Mouse (Mus musculus) lung, postnatal 14 days (tissue): ENCODE results near the gene Chchd4.

Experiments
- DNase-seq: peaks from one replicate; pipeline ENCODE4 v3.0.0; 2021

The Chchd4 gene

GRCm38 (mm10) chr6:91472868-91473804 is at the start of gene Chchd4, which contains the start of gene Tmem43:
Gene Chchd4, minus strand, starts transcription at chr6:91473546.
Gene Tmem43, plus strand, starts transcription at chr6:91473703.
- peak; percentile 98 for DNase-seq

GRCm38 (mm10) chr6:91522816-91523215 is 49.5 kb upstream of the Chchd4 start:
- no peak for DNase-seq

DNA sequence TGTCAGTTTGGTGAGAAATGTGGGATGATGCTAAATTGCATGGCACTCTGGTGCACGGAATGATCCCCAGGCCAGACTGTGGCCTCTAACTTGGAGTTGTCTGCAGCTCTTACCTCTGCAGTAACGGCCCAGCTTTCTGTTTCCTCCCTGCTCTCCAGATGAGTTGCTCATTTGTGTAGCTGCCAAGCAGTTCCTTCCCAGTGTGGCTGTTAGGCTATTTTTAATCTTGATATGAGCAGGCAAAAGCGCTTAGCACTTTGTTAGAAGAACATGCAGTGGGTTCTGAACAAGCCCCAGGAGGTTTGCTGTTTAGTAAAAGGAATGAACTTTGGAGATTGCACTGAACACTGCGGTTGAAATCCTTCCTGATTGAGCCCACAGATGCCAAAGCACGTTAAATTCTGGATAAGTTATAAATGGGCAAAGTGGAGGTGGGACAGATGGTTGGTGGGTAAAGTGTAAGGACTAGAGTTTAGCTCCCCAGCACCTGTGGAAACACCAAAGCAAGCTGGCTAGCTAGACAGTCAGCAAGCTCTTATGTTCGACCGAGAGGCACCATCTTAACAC is 45.2 kb upstream of the Chchd4 start:
- no peak for DNase-seq

- DNase-seq, result peak; percentile 98
These were observed 42.5 kb upstream of the Chchd4 start, which contains the start of the genes Xpc and Lsm3 for GRCm38 (mm10) chr6:91515545-91516449. Gene Xpc, minus strand, starts transcription at chr6:91515888. Gene Lsm3, plus strand, starts transcription at chr6:91515928.

DNA sequence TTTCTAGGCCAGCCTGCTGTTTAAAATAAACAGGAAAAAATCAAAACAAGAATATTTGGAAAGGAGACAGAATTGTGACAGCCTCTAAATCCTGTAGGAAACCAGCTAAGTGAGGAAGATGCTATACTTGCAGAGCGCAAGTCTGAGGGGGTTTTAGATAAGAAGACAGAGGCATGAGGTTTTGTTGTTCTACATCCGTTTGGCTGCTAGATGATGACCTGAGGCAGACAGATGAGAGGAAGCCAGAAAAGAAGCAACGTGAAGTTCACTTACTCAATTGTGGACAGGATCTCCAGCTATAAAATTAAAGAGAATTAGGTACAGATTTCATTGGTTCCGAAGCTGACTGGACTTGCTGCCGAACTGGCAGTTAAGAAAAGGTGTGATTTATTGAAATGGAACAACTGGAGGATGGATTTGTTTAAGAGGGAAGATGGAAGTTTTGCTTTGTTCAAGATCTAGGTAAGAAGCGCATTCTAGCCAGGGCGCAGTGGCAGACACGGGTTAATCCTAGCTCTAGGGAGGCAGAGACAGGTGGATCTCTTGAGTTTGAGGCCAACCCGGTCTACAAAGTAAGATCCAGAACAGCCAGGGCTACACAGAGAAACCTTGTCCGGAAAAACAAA is 41.5 kb upstream of the Chchd4 start:
- no peak for DNase-seq

DNA sequence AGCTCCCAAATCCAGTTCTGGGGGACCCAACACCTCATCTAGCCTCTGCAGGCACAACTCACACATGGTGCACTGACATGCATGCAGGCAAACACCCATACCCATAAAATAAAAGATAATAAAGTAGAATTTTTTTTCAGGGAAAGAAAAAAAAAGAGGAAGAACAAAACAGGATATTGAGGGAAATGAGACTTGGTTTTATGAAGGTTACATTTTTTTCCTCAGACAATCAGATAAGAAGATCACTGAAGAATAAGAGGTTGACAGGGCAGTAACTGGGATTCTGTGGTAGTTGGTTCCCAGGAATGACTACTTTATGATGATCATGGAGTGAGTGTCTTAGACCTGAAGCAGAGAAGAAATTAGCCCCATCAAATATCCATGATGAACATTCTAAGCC is 40.8 kb upstream of the Chchd4 start:
- no peak for DNase-seq

GRCm38 (mm10) chr6:91510211-91510610 is 36.9 kb upstream of the Chchd4 start:
- DNase-seq, result no peak

- DNase-seq, result peak; percentile 87
These were observed 36.0 kb upstream of the Chchd4 start for GRCm38 (mm10) chr6:91509326-91509725.

DNA sequence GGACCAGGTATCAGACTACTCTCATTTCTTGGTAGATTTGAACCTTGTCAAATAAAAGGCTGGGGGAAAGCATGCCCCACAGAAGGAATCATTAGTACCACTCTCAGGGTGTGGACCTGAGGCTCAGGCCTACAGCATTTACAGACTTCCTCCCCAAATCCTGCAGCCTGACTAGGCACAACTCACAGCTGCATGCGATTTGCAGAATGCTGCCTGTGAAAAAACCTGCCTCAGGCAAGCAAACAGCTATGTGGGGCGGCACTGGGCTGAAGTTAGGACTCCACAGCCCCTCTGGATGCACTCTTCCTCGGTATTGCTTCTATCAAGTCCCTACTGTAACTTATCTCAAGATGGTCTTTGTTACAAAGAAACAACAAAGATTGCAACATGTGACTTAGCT is 34.7 kb upstream of the Chchd4 start:
- no peak for DNase-seq

DNA sequence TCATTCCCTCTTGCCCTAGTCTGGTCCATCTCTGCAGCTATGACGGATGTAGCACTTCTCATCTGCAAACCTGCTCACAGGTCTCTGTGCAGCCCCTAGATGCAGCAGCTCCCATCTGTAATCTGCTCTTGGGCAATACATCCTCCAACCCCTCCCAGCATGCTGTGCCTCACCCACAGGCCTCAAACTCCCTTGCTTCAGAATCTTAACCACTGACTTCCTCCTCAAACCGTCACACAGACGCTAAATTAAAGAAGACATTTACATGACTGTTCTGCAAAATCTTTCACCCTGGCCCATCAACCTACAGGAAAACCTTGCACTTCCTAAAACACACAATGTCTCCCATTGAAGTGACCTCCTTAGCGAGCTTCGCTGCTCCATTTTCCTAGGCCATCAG is 32.7 kb upstream of the Chchd4 start:
- DNase-seq, result no peak

DNA sequence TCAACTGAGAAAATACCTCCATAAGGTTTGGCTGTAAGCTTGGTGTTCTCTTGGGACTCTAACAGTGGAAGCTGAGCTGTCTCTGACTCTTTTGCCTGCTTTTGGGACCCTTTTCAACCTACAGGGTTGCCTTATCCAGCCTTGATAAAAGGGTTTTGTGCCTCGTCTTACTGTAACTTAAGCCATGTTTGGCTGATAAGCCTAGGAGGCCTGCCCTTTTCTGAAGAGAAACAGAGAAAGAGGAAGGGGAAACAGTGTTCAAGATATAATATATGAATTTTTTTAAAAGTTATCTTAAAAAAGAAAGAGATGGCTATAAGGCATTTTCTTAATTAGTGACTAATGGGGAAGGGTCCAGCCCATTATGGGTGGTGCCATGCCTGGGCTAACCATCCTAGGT is 30.0 kb upstream of the Chchd4 start:
- DNase-seq, result no peak

GRCm38 (mm10) chr6:91494526-91494925 is 21.2 kb upstream of the Chchd4 start:
- DNase-seq, result no peak

- DNase-seq, result no peak
These were observed 19.7 kb upstream of the Chchd4 start for GRCm38 (mm10) chr6:91493053-91493452.

DNA sequence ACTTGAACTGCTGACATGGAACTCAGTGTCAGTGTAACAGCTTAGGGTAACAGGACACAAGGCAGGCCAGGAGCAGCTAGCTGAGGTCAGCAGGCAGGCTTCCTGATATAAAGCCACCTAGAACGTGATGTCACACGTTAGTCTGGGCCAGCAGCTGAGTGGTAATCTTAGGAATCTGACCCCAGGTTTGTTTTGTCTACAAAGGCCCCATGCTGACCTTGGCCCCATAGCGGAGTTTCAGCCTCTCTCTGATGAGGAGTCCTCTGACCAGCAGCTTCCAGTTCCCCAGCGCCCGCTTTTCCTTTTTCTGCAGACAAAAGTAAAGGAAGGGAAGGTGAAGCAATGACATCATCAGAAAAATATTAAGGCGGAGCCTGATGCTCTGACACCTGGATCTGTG is 17.7 kb upstream of the Chchd4 start:
- DNase-seq, result no peak

GRCm38 (mm10) chr6:91489872-91490271 is 16.5 kb upstream of the Chchd4 start:
- no peak for DNase-seq

GRCm38 (mm10) chr6:91488496-91489212 is 15.3 kb upstream of the Chchd4 start:
- DNase-seq, result peak; percentile 51

DNA sequence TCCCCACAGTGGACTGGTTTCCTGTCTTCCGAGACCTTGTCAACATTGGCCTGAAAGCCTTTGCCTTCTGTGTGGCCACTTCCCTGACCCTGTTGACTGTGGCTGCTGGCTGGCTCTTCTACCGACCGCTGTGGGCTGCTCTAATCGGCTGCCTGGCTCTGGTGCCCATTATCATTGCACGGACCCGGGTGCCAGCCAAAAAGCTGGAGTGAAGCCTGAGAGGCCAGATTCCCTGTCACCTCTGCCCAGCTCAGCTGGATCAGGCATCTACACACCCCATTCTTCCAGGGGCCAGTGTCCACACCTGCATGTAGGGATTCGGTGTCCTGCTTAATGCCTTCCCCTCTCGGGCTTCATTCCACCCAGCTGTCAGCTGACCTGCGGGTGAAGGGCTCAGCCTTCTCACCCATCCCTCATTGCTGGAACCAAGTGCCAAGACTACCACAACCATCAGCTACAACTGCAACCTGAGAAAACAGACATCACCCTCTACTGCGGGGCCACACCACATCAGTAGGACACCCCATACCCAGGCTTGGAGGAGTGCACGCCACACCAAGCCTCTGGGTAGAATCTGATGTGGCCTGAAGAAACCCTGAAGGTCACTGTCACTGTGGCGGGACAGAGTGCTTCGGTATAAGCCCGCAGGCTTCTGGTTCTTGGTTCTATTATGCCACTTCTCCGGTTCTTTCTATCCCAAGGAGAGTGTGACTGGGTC is 13.5 kb upstream of the Chchd4 start:
- no peak for DNase-seq

GRCm38 (mm10) chr6:91483371-91483770 is 10.0 kb upstream of the Chchd4 start:
- DNase-seq, result no peak

DNA sequence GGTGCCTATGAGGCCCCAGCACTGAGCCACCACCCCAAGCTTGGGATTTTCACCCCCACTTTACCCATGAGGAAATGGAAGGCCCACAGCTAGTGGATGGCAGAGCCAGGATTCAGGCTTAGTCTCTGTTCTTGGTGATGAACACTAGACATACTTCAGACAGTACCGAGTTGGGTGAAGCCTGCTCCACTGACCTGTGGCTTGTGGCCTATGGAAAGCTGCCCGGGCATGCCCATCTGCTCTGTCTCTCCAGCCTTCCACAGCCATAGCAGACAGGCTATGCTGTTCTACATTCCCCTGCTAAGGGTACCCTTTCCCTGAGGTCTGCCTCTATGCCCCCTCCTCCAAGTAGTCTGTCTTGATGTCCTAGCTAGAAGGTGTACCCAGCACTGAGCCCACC is 3.2 kb upstream of the Chchd4 start:
- DNase-seq, result no peak

DNA sequence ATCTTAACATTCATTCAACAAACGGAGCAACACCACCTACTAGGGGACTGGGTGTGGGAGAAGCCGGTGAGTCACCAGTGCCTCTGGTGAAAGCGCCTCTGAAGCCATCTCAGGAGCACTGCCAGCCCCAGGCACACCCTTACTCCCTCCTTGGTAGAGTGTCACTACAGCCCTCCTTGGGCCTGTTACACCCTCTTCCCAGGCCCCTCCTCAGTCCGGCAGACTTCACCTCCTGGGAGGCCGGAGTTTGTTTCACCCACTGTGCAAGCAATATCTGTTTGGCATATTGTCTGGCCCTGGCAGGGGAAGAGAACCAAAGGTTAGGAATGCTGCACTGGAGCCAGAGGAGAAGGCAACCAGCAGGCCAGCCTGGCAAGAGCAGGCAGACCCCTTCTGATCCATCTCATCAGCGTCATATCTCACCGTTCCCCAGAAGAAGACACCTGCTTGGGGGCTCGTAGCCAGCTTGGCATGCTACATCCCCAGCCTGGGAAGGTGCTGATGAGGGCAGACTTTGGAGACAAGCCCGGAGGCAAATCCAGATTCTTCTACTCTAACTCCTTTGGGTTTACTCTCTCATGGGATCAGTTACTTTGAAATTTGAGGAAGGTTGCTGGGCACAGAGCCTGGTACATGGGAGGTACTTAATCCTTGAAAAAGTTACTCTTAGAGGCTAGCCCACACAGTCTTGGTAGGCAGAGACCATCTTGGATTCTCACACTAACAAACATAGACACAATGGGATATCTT is 1.3 kb upstream of the Chchd4 start:
- DNase-seq, result peak; percentile 42
